Comparison of ENCODE assay signal across 16 mouse cellular contexts in genomic region chr9:74829206-74829605, GRCm38 (mm10). TPM values are rescaled to one million over a fixed set of nuclear protein-coding genes. Genes with fewer than 3 reads are reported as not detected.
"Had no signal": no experiment of that assay in that cellular context is flagged by ENCODE, and none has a peak within 500 bp of the region (broad histone marks: within the 10 kb centered on the region; RNA-seq: fewer than 3 reads in every experiment).

No protein-coding gene starts in this region.

- DNase-seq: left cerebral cortex, postnatal 4 days; liver; liver, embryonic 13.5 days; liver, postnatal 0 days; lung, adult 18-20 months; lung, adult 2 months; lung, embryonic 14.5 days; lung, postnatal 10 days; lung, postnatal 14 days; lung, postnatal 36 days; lung, postnatal 4 days; midbrain, embryonic 14.5 days had no signal

RNA-seq across cellular contexts. Expression of gene Onecut1, which starts 32.5 kb away (rescaled TPM):
- total RNA-seq: megakaryocyte progenitor cell, adult 5-6 weeks; megakaryocyte, adult 5-6 weeks; megakaryocyte-erythroid progenitor cell, adult 5-6 weeks; monocyte, adult 5-6 weeks had no signal
